Comparison of ENCODE assay signal across 20 mouse cellular contexts in genomic region chr6:94653388-94654316, GRCm38 (mm10). TPM values are rescaled to one million over a fixed set of nuclear protein-coding genes. Genes with fewer than 3 reads are reported as not detected.
DNase-seq lines count a peak whose midpoint lies in the region; ATAC-seq and TF ChIP-seq lines count a peak whose summit lies in the region.
"Had no signal": no experiment of that assay in that cellular context is flagged by ENCODE, and none has a peak within 500 bp of the region (broad histone marks: within the 10 kb centered on the region; RNA-seq: fewer than 3 reads in every experiment).

No protein-coding gene starts in this region.

- no peaks in the 10 kb centered on the region for H3K36me3 ChIP-seq in kidney, postnatal 0 days (ENCODE audit: insufficient read depth, low read length)
- H3K36me3 ChIP-seq in lung, embryonic 15.5 days = no peaks in the 10 kb centered on the region
- H3K36me3 ChIP-seq: liver, embryonic 15.5 days had no signal

- peak; percentile 52; the same call in 1 of the 2 replicates for ATAC-seq in kidney, postnatal 0 days (replicated peaks; ENCODE audit: low FRiP score, low read depth)
- no peak for ATAC-seq in lung, embryonic 15.5 days (ENCODE audit: borderline replicate concordance, extremely low read depth, low FRiP score, low TSS enrichment)
- ATAC-seq: forebrain, embryonic 13.5 days; hindbrain, embryonic 16.5 days; intestine, embryonic 16.5 days had no signal

- 51% methylated on average over 10 of the region's 10 CpGs for WGBS in kidney, postnatal 0 days
- WGBS in lung, embryonic 15.5 days = 56% methylated on average over 10 of the region's 10 CpGs
- 67% methylated on average over 10 of the region's 10 CpGs for WGBS in lung, adult 2 months

- no peak for TF ChIP-seq CTCF in kidney, postnatal 0 days (IDR thresholded peaks at IDR 0.05; ENCODE audit: low read depth)
- no peak for TF ChIP-seq CTCF in lung, adult 2 months (IDR thresholded peaks at IDR 0.05; ENCODE audit: insufficient read depth, low read length)

- no peaks in the 10 kb centered on the region for H3K27me3 ChIP-seq in kidney, postnatal 0 days (ENCODE audit: insufficient read depth, low read length)
- no peaks in the 10 kb centered on the region for H3K27me3 ChIP-seq in lung, embryonic 15.5 days
- H3K27me3 ChIP-seq: forebrain, embryonic 13.5 days; heart, embryonic 15.5 days; liver, embryonic 15.5 days had no signal

- H3K4me1 ChIP-seq in kidney, postnatal 0 days (replicated peaks; ENCODE audit: insufficient read depth, low read length) = peaks cover 26% of the 10 kb centered on the region
- H3K4me1 ChIP-seq in lung, embryonic 15.5 days = peaks cover 36% of the 10 kb centered on the region
- no peaks in the 10 kb centered on the region for H3K4me1 ChIP-seq in lung, adult 2 months (ENCODE audit: control insufficient read depth, insufficient read depth, low read length)

- H3K4me2 ChIP-seq in kidney, postnatal 0 days (ENCODE audit: low read length) = no peak overlapping the region
- no peak overlapping the region for H3K4me2 ChIP-seq in lung, embryonic 15.5 days
- H3K4me2 ChIP-seq: forebrain, embryonic 13.5 days; heart, embryonic 15.5 days; liver, embryonic 15.5 days had no signal

- no peak overlapping the region for H3K9ac ChIP-seq in kidney, postnatal 0 days (ENCODE audit: low read depth, low read length)
- H3K9ac ChIP-seq in lung, embryonic 15.5 days = no peak overlapping the region
- H3K9ac ChIP-seq: forebrain, embryonic 13.5 days; heart, embryonic 15.5 days; liver, embryonic 15.5 days had no signal

- no peaks in the 10 kb centered on the region for H3K9me3 ChIP-seq in kidney, postnatal 0 days (replicated peaks; ENCODE audit: low read length)
- H3K9me3 ChIP-seq in lung, embryonic 15.5 days = no peaks in the 10 kb centered on the region
- H3K9me3 ChIP-seq: forebrain, embryonic 13.5 days; heart, embryonic 15.5 days; liver, embryonic 15.5 days had no signal

- intact Hi-C loops in left cerebral cortex, postnatal 25 days (cut with DNase I) = no loop called here

- 0 out of 2 replicates have a peak overlapping the region, but pooled peaks have one; percentile 15 for H3K27ac ChIP-seq in kidney, postnatal 0 days
- H3K27ac ChIP-seq in lung, embryonic 15.5 days = peak overlapping the region; percentile 52; the same call in 1 of the 2 replicates
- H3K27ac ChIP-seq: forebrain, embryonic 13.5 days; heart, embryonic 15.5 days; left cerebral cortex, adult 2 months; liver, embryonic 15.5 days had no signal

- TF ChIP-seq POLR2A in lung, adult 2 months (IDR thresholded peaks at IDR 0.05; ENCODE audit: borderline replicate concordance, extremely low read depth, low read depth, low read length) = no peak

- no peak overlapping the region for H3K4me3 ChIP-seq in kidney, postnatal 0 days (replicated peaks; ENCODE audit: low read depth, low read length)
- H3K4me3 ChIP-seq in lung, embryonic 15.5 days = no peak overlapping the region
- H3K4me3 ChIP-seq in lung, adult 2 months (replicated peaks; ENCODE audit: extremely low read depth, low read depth, low read length) = no peak overlapping the region
- H3K4me3 ChIP-seq: erythroblast, embryonic 14.5 days; forebrain, embryonic 13.5 days; heart, embryonic 15.5 days; left cerebral cortex, adult 2 months; liver, embryonic 15.5 days had no signal

- no peak for DNase-seq in kidney, postnatal 0 days (ENCODE audit: low spot score)
- DNase-seq in kidney, adult 9 months = no peak
- no peak for DNase-seq in lung, adult 2 months
- DNase-seq in kidney, postnatal 4 days = peak; percentile 27 to 54
- no peak for DNase-seq in frontal cortex, postnatal 10 days (ENCODE audit: low spot score in 2 of 2)
- DNase-seq in left cerebral cortex, postnatal 25 days (ENCODE audit: low spot score in 2 of 2) = no peak
- DNase-seq: adrenal gland, adult 2 months; cerebellum, adult 9-10 months; gastrocnemius, postnatal 36 days; heart, postnatal 4 days; layer of hippocampus, adult 9-11 months; right cerebral cortex, postnatal 14 days had no signal

RNA-seq across cellular contexts. Expression of gene Lrig1, which starts 46.3 kb away (rescaled TPM):
- polyA plus RNA-seq in kidney, postnatal 0 days (2015; fragmentation: Nextera tagmentation; extraction: Ambion mirVana) = 6.1 and 8.3 TPM in 2 replicates
- 9.0 and 11.3 TPM in 2 replicates for polyA plus RNA-seq in lung, embryonic 15.5 days (2015; fragmentation: Nextera tagmentation; extraction: Ambion mirVana)
- 18.7 and 22.9 TPM in 2 replicates for polyA plus RNA-seq in lung, adult 2 months (2012; rRNA removed)
- total RNA-seq in left cerebral cortex, postnatal 25 days (2021) = 10 to 100 TPM; 27.4 to 31.8 TPM

Comparison
In these comparisons a context has a peak if more than half of its experiments do, and no peak if none do; other contexts are left out.
1. DNase-seq: peak in kidney, postnatal 4 days (2 of 2); none in kidney, postnatal 0 days (single experiment), kidney, adult 9 months (single experiment), lung, adult 2 months (single experiment), frontal cortex, postnatal 10 days (0 of 2) and left cerebral cortex, postnatal 25 days (0 of 2).